Mouse (Mus musculus): ENCODE measurements around the gene Slx4ip. TPM values are rescaled to one million over a fixed set of nuclear protein-coding genes. Genes with fewer than 3 reads are reported as not detected.

Gene Slx4ip
- polyA plus RNA-seq, 1 experiment from 2014 or later = 7.2 TPM

GRCm38 (mm10) chr2:136911958-136912411, 21.0 kb downstream of the Slx4ip start:
- H3K27me3 ChIP-seq = no peaks in the 10 kb centered on the region
- WGBS = 25% methylated on average over 4 of the region's 4 CpGs
- H3K27ac ChIP-seq (replicated peaks) = no peak overlapping the region
- no peak overlapping the region for H3K4me2 ChIP-seq (replicated peaks)
- no peak for ATAC-seq (ENCODE audit: insufficient number of reproducible peaks, low FRiP score, low TSS enrichment, low read depth)
- H3K4me1 ChIP-seq = peaks cover 10% of the 10 kb centered on the region; the same call in 1 of the 2 replicates
- H3K9ac ChIP-seq = no peak overlapping the region
- H3K9me3 ChIP-seq (replicated peaks) = no peaks in the 10 kb centered on the region
- H3K36me3 ChIP-seq = no peaks in the 10 kb centered on the region
- H3K4me3 ChIP-seq (replicated peaks) = no peak overlapping the region

GRCm38 (mm10) chr2:136913021-136913420, 22.0 kb downstream of the Slx4ip start:
- Histone ChIP-seq H3K9ac (no peak overlapping the region), H3K4me3 (replicated peaks) (no peak overlapping the region), H3K4me2 (replicated peaks) (no peak overlapping the region), H3K4me1 (peaks cover 12% of the 10 kb centered on the region; the same call in 1 of the 2 replicates), H3K27me3 (no peaks in the 10 kb centered on the region), H3K27ac (replicated peaks) (no peak overlapping the region), H3K9me3 (replicated peaks) (no peaks in the 10 kb centered on the region), H3K36me3 (no peaks in the 10 kb centered on the region)
- 76% methylated on average over 3 of the region's 3 CpGs for WGBS
- ATAC-seq (ENCODE audit: insufficient number of reproducible peaks, low FRiP score, low TSS enrichment, low read depth) = no peak

GRCm38 (mm10) chr2:136914334-136914902, 23.4 kb downstream of the Slx4ip start:
- H3K27ac ChIP-seq (replicated peaks) = no peak overlapping the region
- no peak overlapping the region for H3K4me2 ChIP-seq (replicated peaks)
- H3K9me3 ChIP-seq (replicated peaks) = no peaks in the 10 kb centered on the region
- H3K4me1 ChIP-seq = peaks cover 12% of the 10 kb centered on the region; the same call in 1 of the 2 replicates
- no peak overlapping the region for H3K4me3 ChIP-seq (replicated peaks)
- no peak; the same call in 1 of the 2 replicates for ATAC-seq (ENCODE audit: insufficient number of reproducible peaks, low FRiP score, low TSS enrichment, low read depth)
- 39% methylated on average over 3 of the region's 3 CpGs for WGBS
- no peaks in the 10 kb centered on the region for H3K27me3 ChIP-seq
- H3K9ac ChIP-seq = no peak overlapping the region
- no peaks in the 10 kb centered on the region for H3K36me3 ChIP-seq

- Histone ChIP-seq H3K27ac (replicated peaks) (no peak overlapping the region), H3K36me3 (no peaks in the 10 kb centered on the region), H3K27me3 (no peaks in the 10 kb centered on the region), H3K9me3 (replicated peaks) (no peaks in the 10 kb centered on the region), H3K9ac (no peak overlapping the region), H3K4me2 (replicated peaks) (no peak overlapping the region), H3K4me3 (replicated peaks) (no peak overlapping the region), H3K4me1 (peaks cover 19% of the 10 kb centered on the region)
- 86% methylated on average over 1 of the region's 1 CpGs for WGBS
- ATAC-seq (ENCODE audit: insufficient number of reproducible peaks, low FRiP score, low TSS enrichment, low read depth) = no peak
Observed at GRCm38 (mm10) chr2:136919433-136919832, 28.4 kb downstream of the Slx4ip start.

- Histone ChIP-seq H3K36me3 (no peaks in the 10 kb centered on the region), H3K4me2 (replicated peaks) (no peak overlapping the region), H3K4me3 (replicated peaks) (no peak overlapping the region), H3K27me3 (no peaks in the 10 kb centered on the region), H3K9ac (no peak overlapping the region), H3K9me3 (replicated peaks) (no peaks in the 10 kb centered on the region), H3K4me1 (peaks cover 19% of the 10 kb centered on the region), H3K27ac (replicated peaks) (no peak overlapping the region)
- 0 out of 2 replicates have a peak, but pooled peaks have one; percentile 4 for ATAC-seq (ENCODE audit: insufficient number of reproducible peaks, low FRiP score, low TSS enrichment, low read depth)
- 79% methylated on average over 3 of the region's 3 CpGs for WGBS
Observed at GRCm38 (mm10) chr2:136920257-136920993, 29.4 kb downstream of the Slx4ip start.

GRCm38 (mm10) chr2:136921003-136921408, 30.0 kb downstream of the Slx4ip start:
- Histone ChIP-seq H3K9ac (no peak overlapping the region), H3K4me1 (peaks cover 19% of the 10 kb centered on the region), H3K4me2 (replicated peaks) (no peak overlapping the region), H3K9me3 (replicated peaks) (no peaks in the 10 kb centered on the region), H3K4me3 (replicated peaks) (no peak overlapping the region), H3K36me3 (no peaks in the 10 kb centered on the region), H3K27ac (replicated peaks) (no peak overlapping the region), H3K27me3 (no peaks in the 10 kb centered on the region)
- peak; percentile 39 for ATAC-seq (ENCODE audit: insufficient number of reproducible peaks, low FRiP score, low TSS enrichment, low read depth)
- 60% methylated on average over 4 of the region's 4 CpGs for whole genome bisulfite sequencing

- no peaks in the 10 kb centered on the region for H3K4me1 ChIP-seq
- no peak overlapping the region for H3K4me2 ChIP-seq (replicated peaks)
- H3K27me3 ChIP-seq = no peaks in the 10 kb centered on the region
- no peaks in the 10 kb centered on the region for H3K9me3 ChIP-seq (replicated peaks)
- H3K36me3 ChIP-seq = no peaks in the 10 kb centered on the region
- no peak overlapping the region for H3K9ac ChIP-seq
- WGBS = 83% methylated on average over 4 of the region's 4 CpGs
- ATAC-seq (ENCODE audit: insufficient number of reproducible peaks, low FRiP score, low TSS enrichment, low read depth) = no peak
- H3K4me3 ChIP-seq (replicated peaks) = no peak overlapping the region
- no peak overlapping the region for H3K27ac ChIP-seq (replicated peaks)
Observed at GRCm38 (mm10) chr2:136936391-136937288, 45.6 kb downstream of the Slx4ip start.

GRCm38 (mm10) chr2:136938249-136938648, 47.2 kb downstream of the Slx4ip start:
- Histone ChIP-seq H3K27ac (replicated peaks) (no peak overlapping the region), H3K9ac (no peak overlapping the region), H3K4me2 (replicated peaks) (no peak overlapping the region), H3K4me3 (replicated peaks) (no peak overlapping the region), H3K27me3 (no peaks in the 10 kb centered on the region), H3K9me3 (replicated peaks) (no peaks in the 10 kb centered on the region), H3K4me1 (no peaks in the 10 kb centered on the region), H3K36me3 (no peaks in the 10 kb centered on the region)
- no peak for ATAC-seq (ENCODE audit: insufficient number of reproducible peaks, low FRiP score, low TSS enrichment, low read depth)
- 76% methylated on average over 1 of the region's 1 CpGs for WGBS

- Histone ChIP-seq H3K27ac (replicated peaks) (0 out of 2 replicates have a peak overlapping the region, but pooled peaks have one; percentile 28), H3K4me2 (replicated peaks) (no peak overlapping the region), H3K9me3 (replicated peaks) (no peaks in the 10 kb centered on the region), H3K9ac (no peak overlapping the region), H3K36me3 (no peaks in the 10 kb centered on the region), H3K27me3 (no peaks in the 10 kb centered on the region), H3K4me1 (peaks cover 18% of the 10 kb centered on the region), H3K4me3 (replicated peaks) (no peak overlapping the region)
- ATAC-seq (ENCODE audit: insufficient number of reproducible peaks, low FRiP score, low TSS enrichment, low read depth) = no peak
- WGBS = 76% methylated on average over 5 of the region's 5 CpGs
Observed at GRCm38 (mm10) chr2:136946297-136946696, 55.3 kb downstream of the Slx4ip start.

GRCm38 (mm10) chr2:136947500-136947899, 56.5 kb downstream of the Slx4ip start:
- Histone ChIP-seq H3K9me3 (replicated peaks) (no peaks in the 10 kb centered on the region), H3K4me1 (peaks cover 18% of the 10 kb centered on the region), H3K27ac (replicated peaks) (0 out of 2 replicates have a peak overlapping the region, but pooled peaks have one; percentile 51), H3K4me3 (replicated peaks) (no peak overlapping the region), H3K36me3 (no peaks in the 10 kb centered on the region), H3K4me2 (replicated peaks) (no peak overlapping the region), H3K9ac (no peak overlapping the region), H3K27me3 (no peaks in the 10 kb centered on the region)
- WGBS = 46% methylated on average over 4 of the region's 4 CpGs
- ATAC-seq (ENCODE audit: insufficient number of reproducible peaks, low FRiP score, low TSS enrichment, low read depth) = no peak

- Histone ChIP-seq H3K36me3 (no peaks in the 10 kb centered on the region), H3K9me3 (replicated peaks) (no peaks in the 10 kb centered on the region), H3K4me2 (replicated peaks) (no peak overlapping the region), H3K4me1 (peaks cover 18% of the 10 kb centered on the region), H3K27me3 (no peaks in the 10 kb centered on the region), H3K4me3 (replicated peaks) (no peak overlapping the region), H3K27ac (replicated peaks) (peak overlapping the region; percentile 34; the same call in 1 of the 2 replicates), H3K9ac (no peak overlapping the region)
- no peak for ATAC-seq (ENCODE audit: insufficient number of reproducible peaks, low FRiP score, low TSS enrichment, low read depth)
- 30% methylated on average over 5 of the region's 5 CpGs for WGBS
Observed at GRCm38 (mm10) chr2:136947937-136948336, 56.9 kb downstream of the Slx4ip start.

Measured in embryonic facial prominence, embryonic 15.5 days (tissue).